Mouse (Mus musculus): ENCODE measurements at regions not wholly inside any gene's neighbourhood (a gene's known extent, or its start where the extent isn't known, plus 50 kb on each side); places are given as distances from the start of the nearest gene placed in this dataset.

DNA sequence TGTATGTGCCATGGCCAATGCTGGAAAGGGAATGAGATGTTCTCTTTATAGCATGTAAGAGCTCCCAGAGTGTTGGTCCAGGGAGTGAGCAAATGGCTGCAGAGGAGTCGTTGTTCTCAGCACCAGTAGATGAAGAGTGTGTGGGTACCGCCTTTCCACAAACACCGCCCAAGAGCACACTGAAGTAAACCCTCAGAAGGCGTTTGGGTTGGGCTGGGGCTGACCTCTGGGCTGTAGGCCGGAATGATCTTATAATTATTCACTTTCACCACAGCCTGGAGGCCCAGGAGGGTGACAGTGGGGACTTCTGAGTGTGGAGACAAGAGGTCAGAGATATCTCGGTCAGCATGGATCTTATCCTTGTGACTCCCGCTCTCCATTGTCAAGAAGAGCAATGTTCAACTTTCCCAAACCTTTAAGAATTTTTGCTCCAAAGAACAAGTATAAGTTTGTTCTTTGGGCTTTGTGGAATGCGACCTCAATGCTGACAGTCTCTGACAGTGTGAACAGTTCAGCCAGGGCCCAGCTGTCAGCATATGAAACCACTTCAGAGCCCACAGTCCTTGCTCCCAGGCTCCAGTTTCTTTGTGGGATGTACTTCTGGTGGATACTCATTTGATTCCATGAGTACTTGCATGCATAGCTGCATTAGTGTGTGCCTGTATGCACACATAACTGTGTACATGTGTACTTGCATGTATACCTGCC is 53.0 kb upstream of the Irf2bp2 start:
- Histone ChIP-seq H3K36me3 (no peaks in the 10 kb centered on the region), H3K4me2 (replicated peaks) (no peak overlapping the region), H3K4me3 (no peak overlapping the region), H3K27me3 (no peaks in the 10 kb centered on the region), H3K27ac (replicated peaks) (no peak overlapping the region), H3K4me1 (no peaks in the 10 kb centered on the region), H3K9ac (replicated peaks) (no peak overlapping the region), H3K9me3 (no peaks in the 10 kb centered on the region)
- 80% methylated on average over 8 of the region's 8 CpGs for WGBS
- ATAC-seq (replicated peaks): no peak

DNA sequence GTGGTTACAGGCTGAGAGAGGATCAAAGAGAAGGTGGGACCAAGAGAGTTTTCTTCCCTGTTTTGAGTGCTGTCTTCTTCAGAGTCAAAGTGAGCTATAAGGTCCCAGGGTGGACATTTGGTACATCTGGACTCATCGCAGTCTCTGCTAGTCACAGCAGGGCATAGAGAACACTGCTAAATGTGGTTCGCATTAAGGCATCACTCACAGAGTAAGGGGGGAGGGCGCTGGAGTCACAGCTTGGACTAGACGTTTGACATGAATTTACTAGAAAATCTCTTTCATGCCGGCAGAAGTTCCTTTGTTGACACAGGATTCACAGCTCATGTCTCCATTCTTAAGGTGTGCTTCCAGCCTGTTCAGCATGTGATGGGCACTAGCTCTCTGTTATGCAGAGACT is 50.4 kb upstream of the Irf2bp2 start:
- Histone ChIP-seq H3K9me3 (no peaks in the 10 kb centered on the region), H3K4me1 (no peaks in the 10 kb centered on the region), H3K27me3 (no peaks in the 10 kb centered on the region), H3K4me3 (no peak overlapping the region), H3K36me3 (no peaks in the 10 kb centered on the region), H3K4me2 (replicated peaks) (no peak overlapping the region), H3K9ac (replicated peaks) (no peak overlapping the region), H3K27ac (replicated peaks) (no peak overlapping the region)
- no peak for ATAC-seq (replicated peaks)
- WGBS: 82% methylated on average over 5 of the region's 5 CpGs

Measured in forebrain, embryonic 15.5 days (tissue).